Mouse (Mus musculus) forebrain, embryonic 15.5 days (tissue): ENCODE data around the gene Egln3. TPM values are rescaled to one million over a fixed set of nuclear protein-coding genes. Genes with fewer than 3 reads are reported as not detected.

Source experiments
- ATAC-seq: fragments of 200-750 bp; cut with Nextera tagmentation; replicated peaks from 2 replicates; pipeline ENCODE4 v1.8.0; 2017; ENCODE audit warnings: mild to moderate bottlenecking, moderate TSS enrichment, moderate library complexity
- H3K27ac ChIP-seq: fragments of 300-500 bp; sonication (generic); replicated peaks from 2 replicates; pipeline ENCODE4 v1.5.1; 2015; ENCODE audit warnings: mild to moderate bottlenecking, inconsistent platforms
- H3K27me3 ChIP-seq: fragments of 300-500 bp; sonication (generic); 2 replicates; pipeline ENCODE4 v1.6.1; 2015; ENCODE audit warnings: inconsistent platforms
- H3K36me3 ChIP-seq: fragments of 300-500 bp; sonication (generic); 2 replicates; pipeline ENCODE4 v1.6.1; 2015; ENCODE audit warnings: mild to moderate bottlenecking, inconsistent platforms
- H3K4me1 ChIP-seq: fragments of 300-500 bp; sonication (generic); 2 replicates; pipeline ENCODE4 v1.6.1; 2015; ENCODE audit warnings: inconsistent platforms
- H3K4me2 ChIP-seq: fragments of 300-500 bp; sonication (generic); replicated peaks from 2 replicates; pipeline ENCODE4 v1.6.1; 2015; ENCODE audit warnings: mild to moderate bottlenecking, inconsistent platforms
- H3K4me3 ChIP-seq: fragments of 300-500 bp; sonication (generic); 2 replicates; pipeline ENCODE4 v1.5.1; 2015; ENCODE audit warnings: mild to moderate bottlenecking, inconsistent platforms
- H3K9ac ChIP-seq: fragments of 300-500 bp; sonication (generic); replicated peaks from 2 replicates; pipeline ENCODE4 v1.6.1; 2015; ENCODE audit warnings: mild to moderate bottlenecking, inconsistent platforms
- H3K9me3 ChIP-seq: fragments of 300-500 bp; sonication (generic); 2 replicates; pipeline ENCODE4 v1.6.1; 2016; ENCODE audit warnings: inconsistent platforms
- WGBS: fragments of 180-500 bp; shearing (Covaris S2); methylation state at CpG from one replicate; pipeline ENCODE4 v1.1.7; 2015; ENCODE audit warnings: mixed read lengths; 5-methylcytosine and 5-hydroxymethylcytosine counted together
- polyA plus RNA-seq: library from polyadenylated mRNA; unstranded; fragments of >200 nt; fragmentation: Nextera tagmentation; extraction: Ambion mirVana; gene quantifications from 2 replicates; pipeline ENCODE4 v1.2.1, GENCODE M21; 2015

Egln3 gene
- polyA plus RNA-seq, 1 experiment from 2014 or later, result 7.1 TPM

GRCm38 (mm10) chr12:54146943-54147556 is 56.6 kb downstream of the Egln3 start:
- H3K9me3 ChIP-seq, result no peaks in the 10 kb centered on the region
- H3K9ac ChIP-seq, result no peak overlapping the region
- no peaks in the 10 kb centered on the region for H3K27me3 ChIP-seq
- H3K4me3 ChIP-seq, result no peak overlapping the region
- no peaks in the 10 kb centered on the region for H3K4me1 ChIP-seq
- no peak overlapping the region for H3K4me2 ChIP-seq
- no peaks in the 10 kb centered on the region for H3K36me3 ChIP-seq
- no peak overlapping the region for H3K27ac ChIP-seq
- ATAC-seq, result no peak
- WGBS, result 25% methylated on average over 12 of the region's 12 CpGs
